19 mouse cellular contexts compared by ENCODE assay signal in the genomic region with DNA sequence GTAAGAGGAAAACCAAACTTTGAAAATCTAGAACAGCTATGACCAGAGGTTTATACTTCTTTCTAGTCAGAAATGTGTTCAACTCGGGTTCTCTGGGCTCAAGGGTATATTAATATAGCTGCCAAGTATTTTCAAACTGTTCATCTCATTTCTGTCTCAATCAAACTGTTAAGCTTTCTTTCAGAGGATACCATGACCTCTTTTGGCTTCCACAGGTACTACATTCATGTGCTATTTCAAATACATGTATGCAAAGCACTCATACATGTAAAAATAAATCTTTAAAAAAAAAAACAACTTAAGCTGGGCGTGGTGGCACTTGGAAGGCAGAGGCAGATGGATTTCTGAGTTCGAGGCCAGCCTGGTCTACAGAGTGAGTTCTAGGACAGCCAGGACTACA. TPM values are rescaled to one million over a fixed set of nuclear protein-coding genes. Genes with fewer than 3 reads are reported as not detected.
DNase-seq lines count a peak whose midpoint lies in the region; TF ChIP-seq lines count a peak whose summit lies in the region.
"Had no signal": no experiment of that assay in that cellular context is flagged by ENCODE, and none has a peak within 500 bp of the region (broad histone marks: within the 10 kb centered on the region; RNA-seq: fewer than 3 reads in every experiment).

No protein-coding gene starts in this region.

- intact Hi-C loops in gastrocnemius, adult 2 months (cut with DNase I) = no loop called here
- intact Hi-C loops in gastrocnemius, postnatal 36 days (cut with DNase I) = no loop called here
- intact Hi-C loops in left cerebral cortex, adult 2 months (cut with DNase I) = no loop called here
- intact Hi-C loops in left cerebral cortex, postnatal 14 days (cut with DNase I) = no loop called here

- DNase-seq in gastrocnemius, adult 2 months = no peak
- DNase-seq in gastrocnemius, postnatal 36 days = no peak
- no peak for DNase-seq in left cerebral cortex, adult 2 months (ENCODE audit: extremely low spot score in 1 of 2, low spot score in 2 of 2)
- DNase-seq in left cerebral cortex, postnatal 14 days (ENCODE audit: low spot score in 2 of 2) = no peak
- peak; percentile 15 for DNase-seq in A20 (ENCODE audit: low read depth, low spot score)
- peak; percentile 21 for DNase-seq in induced T-regulatory cell, adult 2 months (ENCODE audit: low read depth)
- no peak for DNase-seq in spleen, adult 12 weeks (ENCODE audit: low spot score)
- DNase-seq in testis, postnatal 10 days (ENCODE audit: low spot score) = no peak
- DNase-seq: cerebellum, adult 9-10 months; gastrocnemius, postnatal 14 days; heart, postnatal 10 days; layer of hippocampus, postnatal 36 days; lung, postnatal 4 days; thymus, adult 2 months had no signal

- TF ChIP-seq CTCF in gastrocnemius, adult 2 months (IDR thresholded peaks at IDR 0.05) = 0 out of 2 replicates have a peak, but pooled peaks have one; percentile 3
- peak; percentile 11 for TF ChIP-seq CTCF in left cerebral cortex, adult 2 months (IDR thresholded peaks at IDR 0.05)

- H3K27ac ChIP-seq in gastrocnemius, adult 2 months = no peak overlapping the region
- H3K27ac ChIP-seq in left cerebral cortex, adult 2 months = no peak overlapping the region
- H3K27ac ChIP-seq: embryonic facial prominence, embryonic 10.5 days; heart, embryonic 10.5 days; intestine, embryonic 15.5 days; limb, embryonic 15.5 days; neural tube, embryonic 12.5 days had no signal

- H3K4me3 ChIP-seq in gastrocnemius, adult 2 months = no peak overlapping the region
- H3K4me3 ChIP-seq in left cerebral cortex, adult 2 months = no peak overlapping the region
- H3K4me3 ChIP-seq: embryonic facial prominence, embryonic 10.5 days; heart, embryonic 10.5 days; intestine, embryonic 15.5 days; limb, embryonic 15.5 days; neural tube, embryonic 12.5 days had no signal

RNA-seq across cellular contexts. Expression of a gene that starts 2.5 kb away (rescaled TPM):
- total RNA-seq in gastrocnemius, adult 2 months (2021) = 1 to 10 TPM in 1 of 2 experiments, under 1 TPM in 1; 0.94 to 1.2 TPM
- under 1 TPM; 0.67 to 0.99 TPM for total RNA-seq in gastrocnemius, postnatal 36 days (2021)
- total RNA-seq in left cerebral cortex, adult 2 months (2021) = 1 to 10 TPM; 1.3 TPM
- 1 to 10 TPM; 1.9 to 2.1 TPM for total RNA-seq in left cerebral cortex, postnatal 14 days (2021)

RNA-seq across cellular contexts. Expression of a gene that starts 50.2 kb away (rescaled TPM):
- 1 to 10 TPM; 1.9 to 2.6 TPM for total RNA-seq in gastrocnemius, adult 2 months (2021)
- total RNA-seq in gastrocnemius, postnatal 36 days (2021) = 1 to 10 TPM; 2.1 to 2.8 TPM
- 1 to 10 TPM; 8.5 to 8.8 TPM for total RNA-seq in left cerebral cortex, adult 2 months (2021)
- total RNA-seq in left cerebral cortex, postnatal 14 days (2021) = 1 to 10 TPM; 4.0 to 4.5 TPM

Comparison
In these comparisons a context has a peak if more than half of its experiments do, and no peak if none do; other contexts are left out.
1. DNase-seq: peak in A20 (single experiment) and induced T-regulatory cell, adult 2 months (single experiment); none in gastrocnemius, adult 2 months (single experiment), gastrocnemius, postnatal 36 days (0 of 2), left cerebral cortex, adult 2 months (0 of 2), left cerebral cortex, postnatal 14 days (0 of 2), spleen, adult 12 weeks (single experiment) and testis, postnatal 10 days (single experiment).